Mouse (Mus musculus) granulocyte monocyte progenitor cell, adult 5-6 weeks (primary cell): ENCODE data around the gene Tjp1. TPM values are rescaled to one million over a fixed set of nuclear protein-coding genes. Genes with fewer than 3 reads are reported as not detected.

Experiments
- ATAC-seq: replicated peaks from 2 replicates; pipeline ENCODE4 v1.8.0; 2016; ENCODE audit warnings: mild to moderate bottlenecking, moderate TSS enrichment, inconsistent platforms; ENCODE audit not compliant: poor library complexity, severe bottlenecking
- total RNA-seq, 2 experiments: library from RNA; stranded (forward) in 1 of 2; stranded (reverse) in 1 of 2; fragments of 200-712, 200-1000 nt in 1 of 2; fragments of >200 nt in 1 of 2; fragmentation: Nextera tagmentation in 1 of 2; gene quantifications; 2 replicates each; pipeline ENCODE4 v1.2.3; 2014 to 2017

The Tjp1 gene
- total RNA-seq, 2 experiments from 2014 or later = 0.05 TPM; not detected in 1

DNA sequence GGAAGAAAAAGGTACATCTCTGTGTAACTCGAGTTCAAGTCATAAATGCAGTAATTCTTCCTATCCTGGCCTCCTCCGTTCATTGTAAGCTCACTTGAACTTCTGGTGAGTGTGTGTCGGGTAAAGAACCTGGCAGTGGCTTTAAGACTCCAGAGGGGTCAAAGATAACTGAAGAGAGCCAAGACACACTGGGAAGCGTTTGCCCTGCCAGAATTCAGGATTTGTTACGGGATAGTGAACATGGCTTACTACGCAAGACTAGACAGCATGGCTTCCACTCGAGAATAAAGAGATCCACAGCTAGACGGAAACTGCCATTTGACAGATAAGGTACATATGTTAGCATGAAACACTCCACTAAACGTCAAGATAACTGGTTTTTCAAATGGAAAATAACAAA, 37.8 kb downstream of the Tjp1 start:
- ATAC-seq = no peak

DNA sequence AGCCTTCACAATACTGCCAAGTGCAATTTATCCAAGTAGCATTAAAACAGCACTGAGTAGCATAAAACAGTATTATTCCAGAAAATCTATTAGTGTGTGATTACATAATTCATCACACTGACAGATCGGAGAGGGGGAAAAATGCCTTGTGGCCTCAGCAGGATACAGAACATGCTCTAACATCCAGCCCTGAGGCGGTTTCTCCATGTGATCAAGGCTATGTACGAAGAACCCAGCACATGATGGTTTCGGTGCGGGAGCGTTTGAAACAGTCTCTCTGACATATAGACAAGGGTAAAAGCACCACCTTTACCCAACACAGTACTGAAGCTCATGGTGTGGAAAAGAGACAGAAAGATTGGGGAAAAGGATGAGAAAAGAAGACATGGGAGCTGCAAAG, 38.4 kb downstream of the Tjp1 start:
- ATAC-seq = no peak

- ATAC-seq = no peak
Observed at GRCm38 (mm10) chr7:65486259-65486681, 41.3 kb downstream of the Tjp1 start.

- no peak for ATAC-seq
Observed at GRCm38 (mm10) chr7:65484170-65484778, 43.3 kb downstream of the Tjp1 start.

DNA sequence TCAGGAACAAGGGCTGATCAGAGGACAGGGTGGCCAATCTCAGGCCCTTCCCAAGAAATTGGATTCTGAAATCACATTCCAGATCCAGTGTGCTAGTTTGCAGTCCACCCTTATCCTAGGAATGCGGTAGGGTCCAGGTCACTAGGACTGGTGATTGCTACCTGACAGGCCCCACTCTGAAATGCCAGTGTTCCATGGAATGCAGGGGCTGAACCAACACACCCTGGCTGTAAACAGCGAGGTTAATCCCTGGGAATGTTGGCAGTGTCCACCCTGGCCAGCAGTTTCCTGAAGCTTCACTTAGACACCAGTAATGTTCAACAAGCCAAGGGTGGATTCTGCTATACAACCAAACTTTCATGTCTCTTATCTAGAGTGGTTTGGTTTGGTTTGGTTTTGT, 45.4 kb downstream of the Tjp1 start:
- ATAC-seq = no peak

GRCm38 (mm10) chr7:65472048-65472447, 55.5 kb downstream of the Tjp1 start:
- no peak for ATAC-seq

DNA sequence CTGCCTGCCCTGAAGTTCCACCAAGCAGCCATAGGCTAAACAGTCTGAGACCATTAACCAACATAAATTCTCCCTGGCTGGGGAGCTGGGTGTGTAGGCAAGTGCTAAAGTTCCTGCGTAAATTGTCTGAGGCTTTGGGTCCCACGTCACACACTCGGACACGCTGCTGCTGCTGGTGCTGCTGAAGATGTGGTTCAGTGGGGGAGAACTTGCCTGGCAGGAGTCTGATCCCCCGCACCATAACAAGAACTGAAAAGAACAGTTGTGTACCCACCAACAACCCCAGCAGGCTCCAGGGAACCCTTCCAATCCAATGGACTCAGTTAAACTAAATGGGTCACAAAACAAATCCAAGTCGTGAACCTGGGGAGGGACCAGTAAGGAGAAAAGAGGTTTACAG, 56.2 kb downstream of the Tjp1 start:
- no peak for ATAC-seq

GRCm38 (mm10) chr7:65470214-65470613, 57.4 kb downstream of the Tjp1 start:
- ATAC-seq = no peak

DNA sequence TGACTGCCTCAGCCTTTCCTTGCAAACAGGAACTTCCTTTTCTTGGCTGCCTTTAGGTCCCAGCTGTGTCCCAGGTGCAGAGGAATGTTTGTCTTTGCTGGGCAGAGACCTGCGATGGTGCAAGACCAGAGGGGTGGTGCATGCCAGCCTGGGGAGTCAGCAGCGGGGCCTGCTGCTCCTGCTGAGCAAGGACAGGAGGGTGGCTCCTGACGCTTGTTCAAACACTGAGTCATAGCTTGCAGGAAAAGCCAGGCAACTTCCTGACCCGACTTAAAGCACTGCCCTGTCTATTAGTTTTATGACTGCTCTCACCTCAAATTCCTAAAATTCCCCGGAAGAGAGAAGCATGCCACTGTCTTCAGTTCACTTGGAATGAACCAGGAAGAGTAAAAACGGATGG, 57.9 kb downstream of the Tjp1 start:
- ATAC-seq = 0 out of 2 replicates have a peak, but pooled peaks have one; percentile 27

- ATAC-seq = no peak
Observed at GRCm38 (mm10) chr7:65468191-65468590, 59.4 kb downstream of the Tjp1 start.

- no peak for ATAC-seq
Observed at GRCm38 (mm10) chr7:65467306-65468021, 60.1 kb downstream of the Tjp1 start.

GRCm38 (mm10) chr7:65466137-65466536, 61.4 kb downstream of the Tjp1 start:
- no peak for ATAC-seq

- no peak for ATAC-seq
Observed at GRCm38 (mm10) chr7:65464518-65465037, 63.0 kb downstream of the Tjp1 start.

GRCm38 (mm10) chr7:65463438-65463837, 64.1 kb downstream of the Tjp1 start:
- ATAC-seq = no peak

DNA sequence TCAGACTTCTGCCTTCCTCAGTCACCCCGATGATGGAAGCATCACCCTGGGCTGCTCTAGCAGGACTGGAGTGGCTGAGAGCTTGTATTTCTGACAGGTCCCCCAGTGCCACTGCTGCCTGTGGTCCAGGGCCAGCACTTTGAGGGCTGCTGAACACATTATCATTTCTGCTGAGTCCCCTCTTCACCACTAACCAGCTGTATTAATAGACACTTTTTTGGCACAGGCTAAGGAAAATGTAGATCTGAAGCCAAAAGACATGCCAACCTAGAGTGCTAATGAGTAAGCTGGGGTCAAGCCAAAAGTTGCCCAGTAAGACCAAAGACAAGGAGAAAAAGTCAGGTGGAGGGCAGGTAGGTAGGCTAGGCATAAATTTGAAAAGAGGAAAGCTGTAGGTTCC, 66.2 kb downstream of the Tjp1 start:
- no peak for ATAC-seq

- no peak for ATAC-seq
Observed at GRCm38 (mm10) chr7:65460196-65460595, 67.4 kb downstream of the Tjp1 start.

GRCm38 (mm10) chr7:65456031-65456430, 71.5 kb downstream of the Tjp1 start:
- no peak for ATAC-seq

GRCm38 (mm10) chr7:65455208-65455607, 72.4 kb downstream of the Tjp1 start:
- no peak for ATAC-seq

- ATAC-seq = no peak
Observed at GRCm38 (mm10) chr7:65454269-65454668, 73.3 kb downstream of the Tjp1 start.

GRCm38 (mm10) chr7:65452246-65452645, 75.3 kb downstream of the Tjp1 start:
- no peak for ATAC-seq

- ATAC-seq = no peak
Observed at GRCm38 (mm10) chr7:65450158-65450557, 77.4 kb downstream of the Tjp1 start.

GRCm38 (mm10) chr7:65441505-65441904, 86.1 kb downstream of the Tjp1 start:
- ATAC-seq = no peak
